Mouse (Mus musculus) cerebellum, postnatal 4 days (tissue): ENCODE measurements around the gene Kcnk5.

Source experiments
- DNase-seq, 2 experiments: peaks; one replicate each; pipeline ENCODE4 v3.0.0; 2022; ENCODE audit warnings: low spot score in 2 of 2, mixed read lengths in 1 of 2

Kcnk5 gene

DNA sequence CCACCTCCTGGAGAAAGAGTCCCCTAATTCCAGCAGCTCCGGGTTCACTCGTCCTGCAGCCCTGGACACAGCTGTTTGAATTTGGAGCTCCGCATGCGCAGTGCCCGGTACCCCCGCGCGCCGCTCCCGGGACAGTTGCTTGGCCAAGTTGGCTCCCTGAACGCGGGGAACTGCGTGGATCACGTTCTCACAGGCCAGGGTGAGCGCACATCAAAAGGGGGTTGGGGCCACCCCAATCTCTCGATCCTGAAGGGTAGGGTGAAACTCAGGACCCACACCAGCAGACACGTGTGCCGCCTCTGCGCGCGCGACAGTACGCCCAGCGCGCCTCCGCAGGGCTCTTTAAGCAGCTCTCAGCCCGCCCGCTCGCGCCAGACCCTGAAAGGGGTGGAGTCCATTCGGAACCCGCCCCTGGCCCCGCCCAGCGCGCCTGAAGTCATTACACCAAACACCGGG, at the start of gene Kcnk5:
Kcnk5 (minus strand) TSS at position 344 of the 456 bp plus-strand sequence.
- peak; percentile 50 to 75 for DNase-seq

GRCm38 (mm10) chr14:20230063-20230491, 48.5 kb upstream of the Kcnk5 start:
- DNase-seq, result no peak

DNA sequence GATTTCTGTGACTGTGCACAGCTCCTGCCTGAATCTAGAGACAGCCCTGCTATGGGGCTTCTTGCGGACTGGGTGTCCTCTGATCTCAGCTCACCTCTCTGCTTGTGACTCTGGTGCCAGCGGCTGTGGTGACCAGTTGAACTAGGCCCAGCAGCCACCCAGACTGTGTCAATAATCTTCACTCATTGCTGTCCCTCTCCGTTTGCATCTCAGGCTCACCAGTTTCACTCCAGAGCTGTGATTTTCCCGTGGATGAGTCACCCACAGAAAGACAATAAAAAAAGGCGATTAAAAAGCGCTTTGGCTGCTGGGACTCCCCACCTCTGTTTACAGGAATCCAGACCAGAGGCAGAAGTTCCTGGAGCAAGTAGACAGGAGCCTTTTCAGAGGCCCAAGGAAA, 47.8 kb upstream of the Kcnk5 start:
- DNase-seq, result no peak

DNA sequence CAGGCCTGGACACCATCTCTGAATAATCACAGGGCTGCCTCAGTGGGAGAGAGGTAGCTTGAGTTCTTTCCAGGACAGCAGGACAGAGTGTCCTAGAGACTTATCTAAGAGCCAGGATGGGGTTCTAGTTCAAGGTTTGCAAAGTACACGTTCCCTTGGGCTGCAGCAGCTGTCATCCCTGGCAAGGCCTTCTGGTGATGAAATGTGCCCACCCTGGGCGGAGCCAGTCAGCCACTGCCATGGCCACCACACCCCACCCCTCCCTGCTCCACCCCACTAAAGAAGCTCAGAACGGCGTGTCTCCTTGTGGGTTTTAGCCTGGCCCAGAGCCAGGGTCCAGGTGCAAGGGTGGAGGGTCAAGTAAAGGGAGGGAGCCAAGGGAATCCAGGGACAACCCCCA, 46.7 kb upstream of the Kcnk5 start:
- no peak for DNase-seq

DNA sequence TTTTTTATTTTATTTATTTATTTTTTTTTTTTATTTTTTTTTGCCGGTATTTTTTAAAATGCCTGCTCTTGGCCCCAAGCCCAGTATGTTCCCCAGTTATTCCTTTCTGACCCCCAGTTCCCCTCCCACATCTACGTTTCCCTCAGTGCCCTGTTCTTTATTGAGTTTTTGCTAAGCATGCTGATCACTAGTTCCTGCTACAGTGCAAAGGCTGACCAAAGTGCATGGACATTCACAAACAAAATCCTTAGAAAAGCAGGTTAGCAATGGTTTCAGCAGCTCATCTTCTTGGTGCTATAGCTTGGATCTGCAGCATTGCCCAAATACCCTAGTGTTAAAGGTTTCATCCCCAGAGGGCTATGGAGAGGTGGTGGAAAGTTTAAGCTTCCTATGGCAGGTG, 45.4 kb upstream of the Kcnk5 start:
- DNase-seq, result no peak

DNA sequence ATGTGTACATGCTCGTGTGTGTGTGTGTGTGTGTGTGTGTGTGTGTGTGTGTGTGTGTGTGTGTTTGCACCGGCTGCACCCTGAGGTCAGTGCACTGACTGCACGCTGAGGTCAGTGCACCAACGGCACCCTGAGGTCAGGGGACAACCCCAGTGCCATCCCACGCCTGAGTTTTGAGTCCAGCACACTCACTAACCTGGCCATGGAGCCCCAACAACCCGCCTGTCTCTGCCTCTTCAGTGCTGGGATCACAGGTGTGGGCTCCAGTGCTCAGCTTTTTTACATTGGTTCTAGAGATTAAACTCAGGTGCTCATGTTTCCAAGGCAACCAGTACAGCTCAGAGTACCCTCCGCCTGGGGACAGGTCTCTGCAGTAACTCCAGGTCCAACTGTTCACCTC, 44.9 kb upstream of the Kcnk5 start:
- DNase-seq, result no peak

- no peak for DNase-seq
Measured at GRCm38 (mm10) chr14:20225525-20225924, 43.9 kb upstream of the Kcnk5 start.

DNA sequence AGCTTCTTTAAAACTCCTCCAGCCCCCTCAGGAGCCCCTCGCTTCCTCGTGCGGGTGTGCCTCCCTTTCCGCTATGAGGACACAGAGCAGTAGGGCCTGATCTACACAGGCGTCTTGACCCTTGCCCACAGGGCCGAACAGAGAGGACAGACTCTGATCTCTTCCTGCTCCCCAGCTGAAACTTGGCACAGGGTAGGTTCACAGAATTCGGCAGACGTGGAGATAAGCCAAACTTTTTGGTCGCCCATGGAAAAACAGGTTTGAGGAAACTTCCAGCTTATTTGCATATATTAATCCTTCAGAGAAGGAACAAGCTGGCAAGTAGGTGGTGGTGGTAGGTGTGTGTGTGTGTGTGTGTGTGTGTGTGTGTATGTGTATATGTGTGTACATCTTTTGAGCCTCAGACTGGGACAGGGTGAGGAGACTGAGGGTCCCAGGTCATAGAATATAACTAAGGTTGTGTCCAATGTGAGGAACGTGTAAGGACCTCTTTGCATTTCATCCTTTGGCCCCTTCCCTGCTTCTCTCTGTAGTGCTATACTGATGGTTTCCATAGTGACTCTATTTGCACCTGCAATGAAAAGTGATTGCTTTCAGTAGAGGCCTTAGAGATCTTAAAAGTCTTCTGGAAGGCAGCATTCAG, 43.1 kb upstream of the Kcnk5 start:
- no peak for DNase-seq

DNA sequence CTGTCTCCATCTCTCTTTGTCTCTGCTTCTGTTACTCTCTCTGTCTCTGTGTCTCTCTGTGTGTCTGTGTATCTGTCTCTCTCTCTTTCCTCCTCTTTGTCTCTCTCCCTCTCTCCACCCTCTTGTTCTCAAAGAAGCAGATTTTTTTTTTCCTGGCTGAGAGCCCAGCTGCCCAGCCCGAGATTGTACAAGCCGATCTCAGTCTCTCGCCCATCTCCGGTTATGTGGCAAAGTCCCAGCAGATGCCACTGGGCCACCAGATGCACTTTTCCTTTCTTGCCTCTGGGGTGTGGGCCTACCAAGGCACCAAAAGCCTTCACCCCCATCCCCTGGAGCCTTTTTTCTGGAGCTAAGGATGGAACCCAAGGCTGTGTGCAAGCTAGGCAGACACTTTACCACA, 42.6 kb upstream of the Kcnk5 start:
- peak in 1 of 2 experiments; percentile 18 for DNase-seq

DNA sequence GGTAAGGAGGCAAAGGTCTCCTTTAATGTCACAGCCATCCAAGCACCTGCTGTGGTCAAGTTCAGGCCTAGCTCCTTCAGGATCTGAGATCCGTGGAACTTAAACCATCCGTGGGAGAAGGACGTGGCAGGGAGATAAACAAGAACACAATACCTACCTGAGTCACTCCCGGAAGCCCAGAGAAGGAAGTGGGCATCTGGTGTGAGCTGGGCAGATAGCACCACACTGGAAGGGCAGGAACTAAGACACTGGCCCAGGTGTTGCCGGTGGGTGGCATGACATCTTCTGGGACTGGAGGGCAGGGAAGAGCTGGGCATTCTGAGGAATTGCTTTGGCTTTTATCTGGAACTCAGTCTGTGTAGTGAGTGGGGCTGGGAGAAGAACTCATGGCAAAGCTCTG, 41.6 kb upstream of the Kcnk5 start:
- DNase-seq, result no peak

- DNase-seq, result no peak
Measured at GRCm38 (mm10) chr14:20221083-20221482, 39.5 kb upstream of the Kcnk5 start.

GRCm38 (mm10) chr14:20219849-20220248, 38.2 kb upstream of the Kcnk5 start:
- DNase-seq, result no peak

GRCm38 (mm10) chr14:20217299-20217864, 35.8 kb upstream of the Kcnk5 start:
- no peak for DNase-seq

- no peak for DNase-seq
Measured at GRCm38 (mm10) chr14:20216561-20217298, 35.1 kb upstream of the Kcnk5 start.

- DNase-seq, result no peak
Measured at GRCm38 (mm10) chr14:20215826-20216225, 34.2 kb upstream of the Kcnk5 start.

DNA sequence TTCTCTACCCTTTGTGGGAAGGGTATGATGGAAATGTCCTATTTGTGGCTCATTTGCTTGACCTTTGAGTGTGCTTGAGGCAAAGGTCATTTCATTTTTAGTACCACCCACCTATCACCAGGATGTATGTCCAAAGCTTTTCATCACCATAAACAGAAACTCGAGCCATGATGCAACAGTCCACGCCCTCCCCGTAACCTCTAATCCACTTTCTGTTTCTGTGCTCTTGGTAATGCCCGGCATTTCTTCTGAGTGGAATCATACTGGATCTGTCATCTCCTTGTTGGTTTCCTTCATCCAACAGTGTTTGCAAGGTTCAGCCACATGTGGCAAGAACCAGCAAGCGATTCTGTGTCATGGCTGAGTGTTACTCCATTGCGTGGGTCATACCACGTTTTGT, 32.5 kb upstream of the Kcnk5 start:
- DNase-seq, result no peak

- DNase-seq, result no peak
Measured at GRCm38 (mm10) chr14:20211754-20212601, 30.4 kb upstream of the Kcnk5 start.

- no peak for DNase-seq
Measured at GRCm38 (mm10) chr14:20209926-20210325, 28.3 kb upstream of the Kcnk5 start.

GRCm38 (mm10) chr14:20208435-20208834, 26.8 kb upstream of the Kcnk5 start:
- no peak for DNase-seq

GRCm38 (mm10) chr14:20205747-20206146, 24.1 kb upstream of the Kcnk5 start:
- DNase-seq, result no peak

- no peak for DNase-seq
Measured at GRCm38 (mm10) chr14:20203301-20203700, 21.7 kb upstream of the Kcnk5 start.

- no peak for DNase-seq
Measured at GRCm38 (mm10) chr14:20202655-20203181, 21.1 kb upstream of the Kcnk5 start.
